Mouse (Mus musculus) CD4-positive helper T cell, adult 2 months (primary cell): ENCODE results near the gene Lactbl1.

Experiments
- DNase-seq: peaks from one replicate; pipeline ENCODE4 v3.0.0-alpha.2; 2012; ENCODE audit warnings: low read depth, missing footprints, low spot score

Gene Lactbl1

GRCm38 (mm10) chr4:136684485-136684884 is 62.1 kb downstream of the Lactbl1 start:
- no peak for DNase-seq

- no peak for DNase-seq
Observed at GRCm38 (mm10) chr4:136685431-136685869, 63.0 kb downstream of the Lactbl1 start.

- DNase-seq: no peak
Observed at GRCm38 (mm10) chr4:136688113-136688512, 65.7 kb downstream of the Lactbl1 start.
